Mouse (Mus musculus): Measurements from ENCODE around the gene Pmepa1. TPM values are rescaled to one million over a fixed set of nuclear protein-coding genes. Genes with fewer than 3 reads are reported as not detected.

Gene Pmepa1
- total and polyA plus RNA-seq, 3 experiments = not detected

GRCm38 (mm10) chr2:173242874-173243273 lies 33.5 kb downstream of the Pmepa1 start:
- H3K9me3 ChIP-seq (replicated peaks; ENCODE audit: insufficient read depth, low read length) = no peaks in the 10 kb centered on the region
- DNase-seq (ENCODE audit: low read depth, low spot score) = no peak
- H3K4me1 ChIP-seq (ENCODE audit: control insufficient read depth in 1 of 2, insufficient read depth in 2 of 2, low read length in 2 of 2) = no peaks in the 10 kb centered on the region
- H3K4me3 ChIP-seq (ENCODE audit: control insufficient read depth in 1 of 2, insufficient read depth in 1 of 2, low read depth in 2 of 2, low read length in 2 of 2) = no peak overlapping the region
- TF ChIP-seq TAL1 (IDR thresholded peaks at IDR 0.05; ENCODE audit: low read length) (no peak), JUND (IDR thresholded peaks at IDR 0.05; ENCODE audit: low read depth, low read length) (no peak)
- no peaks in the 10 kb centered on the region for H3K27me3 ChIP-seq (ENCODE audit: control insufficient read depth in 1 of 2, insufficient read depth in 2 of 2, low read length in 2 of 2)
- no peak overlapping the region for H3K27ac ChIP-seq (ENCODE audit: control insufficient read depth, low read depth, low read length)
- H3K9ac ChIP-seq (ENCODE audit: control insufficient read depth, low read depth, low read length, poor library complexity, severe bottlenecking) = no peak overlapping the region
- H3K36me3 ChIP-seq (ENCODE audit: control insufficient read depth in 1 of 2, insufficient read depth in 2 of 2, low read length in 2 of 2) = no peaks in the 10 kb centered on the region
- no peaks in the 10 kb centered on the region for H3K79me2 ChIP-seq (ENCODE audit: control insufficient read depth, insufficient read depth, low read length, poor library complexity)

GRCm38 (mm10) chr2:173240738-173241137 lies 35.6 kb downstream of the Pmepa1 start:
- Histone ChIP-seq H3K4me3 (ENCODE audit: control insufficient read depth in 1 of 2, insufficient read depth in 1 of 2, low read depth in 2 of 2, low read length in 2 of 2) (no peak overlapping the region), H3K27me3 (ENCODE audit: control insufficient read depth in 1 of 2, insufficient read depth in 2 of 2, low read length in 2 of 2) (no peaks in the 10 kb centered on the region), H3K27ac (ENCODE audit: control insufficient read depth, low read depth, low read length) (no peak overlapping the region), H3K79me2 (ENCODE audit: control insufficient read depth, insufficient read depth, low read length, poor library complexity) (no peaks in the 10 kb centered on the region), H3K9ac (ENCODE audit: control insufficient read depth, low read depth, low read length, poor library complexity, severe bottlenecking) (no peak overlapping the region), H3K9me3 (replicated peaks; ENCODE audit: insufficient read depth, low read length) (no peaks in the 10 kb centered on the region), H3K4me1 (ENCODE audit: control insufficient read depth in 1 of 2, insufficient read depth in 2 of 2, low read length in 2 of 2) (no peaks in the 10 kb centered on the region), H3K36me3 (ENCODE audit: control insufficient read depth in 1 of 2, insufficient read depth in 2 of 2, low read length in 2 of 2) (no peaks in the 10 kb centered on the region)
- no peak for DNase-seq (ENCODE audit: low read depth, low spot score)
- TF ChIP-seq POLR2A (IDR thresholded peaks at IDR 0.05; ENCODE audit: control insufficient read depth in 1 of 2, insufficient read depth in 1 of 2, low read depth in 1 of 2, low read length in 2 of 2, poor library complexity in 1 of 2) = no peak
- TF ChIP-seq JUND (IDR thresholded peaks at IDR 0.05; ENCODE audit: low read depth, low read length) = no peak
- TF ChIP-seq UBTF (IDR thresholded peaks at IDR 0.05; ENCODE audit: borderline replicate concordance, insufficient read depth, low read depth, low read length) = no peak
- no peak for TF ChIP-seq MXI1 (IDR thresholded peaks at IDR 0.05; ENCODE audit: low read depth, low read length)
- no peak for TF ChIP-seq CHD1 (IDR thresholded peaks at IDR 0.05; ENCODE audit: low read depth, low read length)
- no peak for TF ChIP-seq MEF2A (IDR thresholded peaks at IDR 0.05; ENCODE audit: extremely low read depth, insufficient replicate concordance, low read depth, low read length, poor library complexity, severe bottlenecking)
- TF ChIP-seq MYC (IDR thresholded peaks at IDR 0.05; ENCODE audit: low read depth, low read length) = no peak
- no peak for TF ChIP-seq SIN3A (IDR thresholded peaks at IDR 0.05; ENCODE audit: low read length)
- TF ChIP-seq ELF1 (IDR thresholded peaks at IDR 0.05; ENCODE audit: low read depth, low read length) = no peak
- no peak for TF ChIP-seq CHD2 (IDR thresholded peaks at IDR 0.05; ENCODE audit: low read length)
- TF ChIP-seq SMC3 (IDR thresholded peaks at IDR 0.05; ENCODE audit: low read depth, low read length) = no peak

GRCm38 (mm10) chr2:173238522-173238921 lies 37.8 kb downstream of the Pmepa1 start:
- Histone ChIP-seq H3K4me3 (ENCODE audit: control insufficient read depth in 1 of 2, insufficient read depth in 1 of 2, low read depth in 2 of 2, low read length in 2 of 2) (no peak overlapping the region), H3K79me2 (ENCODE audit: control insufficient read depth, insufficient read depth, low read length, poor library complexity) (no peaks in the 10 kb centered on the region), H3K9me3 (replicated peaks; ENCODE audit: insufficient read depth, low read length) (no peaks in the 10 kb centered on the region), H3K9ac (ENCODE audit: control insufficient read depth, low read depth, low read length, poor library complexity, severe bottlenecking) (no peak overlapping the region), H3K4me1 (ENCODE audit: control insufficient read depth in 1 of 2, insufficient read depth in 2 of 2, low read length in 2 of 2) (no peaks in the 10 kb centered on the region), H3K27me3 (ENCODE audit: control insufficient read depth in 1 of 2, insufficient read depth in 2 of 2, low read length in 2 of 2) (no peaks in the 10 kb centered on the region), H3K36me3 (ENCODE audit: control insufficient read depth in 1 of 2, insufficient read depth in 2 of 2, low read length in 2 of 2) (no peaks in the 10 kb centered on the region), H3K27ac (ENCODE audit: control insufficient read depth, low read depth, low read length) (no peak overlapping the region)
- TF ChIP-seq NRF1 (IDR thresholded peaks at IDR 0.05; ENCODE audit: insufficient read depth, low read depth, low read length, poor library complexity, severe bottlenecking) (no peak), ZKSCAN1 (IDR thresholded peaks at IDR 0.05; ENCODE audit: low read depth, low read length) (no peak), JUND (IDR thresholded peaks at IDR 0.05; ENCODE audit: low read depth, low read length) (no peak), ZC3H11A (IDR thresholded peaks at IDR 0.05; ENCODE audit: low read depth, low read length) (no peak), ELF1 (IDR thresholded peaks at IDR 0.05; ENCODE audit: low read depth, low read length) (no peak), ETS1 (IDR thresholded peaks at IDR 0.05; ENCODE audit: low read depth, low read length) (no peak), MAFK (IDR thresholded peaks at IDR 0.05; ENCODE audit: borderline replicate concordance, low read depth, low read length) (no peak), NELFE (IDR thresholded peaks at IDR 0.05; ENCODE audit: low read depth, low read length) (no peak), GABPA (IDR thresholded peaks at IDR 0.05; ENCODE audit: low read depth, low read length) (no peak), CHD2 (IDR thresholded peaks at IDR 0.05; ENCODE audit: low read length) (no peak), SMC3 (IDR thresholded peaks at IDR 0.05; ENCODE audit: low read depth, low read length) (no peak), TBP (IDR thresholded peaks at IDR 0.05; ENCODE audit: low read depth, low read length) (no peak)
- no peak for DNase-seq (ENCODE audit: low read depth, low spot score)

All from MEL (cell line).